Mouse (Mus musculus) liver, adult 2 months (tissue): Measurements from ENCODE around the gene Sgcd.

Source experiments
- CTCF ChIP-seq: fragments of 200-500 bp; IDR thresholded peaks from 2 replicates; pipeline ENCODE4 v1.5.1; 2011; ENCODE audit warnings: low read depth, low read length, control low read depth
- POLR2A ChIP-seq: fragments of 200-500 bp; IDR thresholded peaks from 2 replicates; pipeline ENCODE4 v1.6.1; 2011; ENCODE audit warnings: low read length, control low read depth; ENCODE audit not compliant: insufficient read depth; ENCODE audit errors: extremely low read depth

GRCm38 (mm10) chr11:47139867-47140266 is 848.9 kb downstream of the Sgcd start:
- TF ChIP-seq CTCF: no peak
- no peak for TF ChIP-seq POLR2A
